Mouse (Mus musculus) midbrain, embryonic 16.5 days (tissue): Measurements from ENCODE around the gene Scn4b. TPM values are rescaled to one million over a fixed set of nuclear protein-coding genes. Genes with fewer than 3 reads are reported as not detected.

ENCODE experiments used
- ATAC-seq: fragments of 200-750 bp; cut with Nextera tagmentation; 2 replicates; pipeline ENCODE4 v1.8.0; 2017; ENCODE audit warnings: moderate TSS enrichment
- H3K27ac ChIP-seq: fragments of 300-500 bp; sonication (generic); 2 replicates; pipeline ENCODE4 v1.5.1; 2014; ENCODE audit warnings: mild to moderate bottlenecking, low read length, mixed read lengths
- H3K27me3 ChIP-seq: fragments of 300-500 bp; sonication (generic); 2 replicates; pipeline ENCODE4 v1.6.1; 2014; ENCODE audit warnings: low read depth, low read length, mixed read lengths; ENCODE audit not compliant: control insufficient read depth, insufficient read depth
- H3K36me3 ChIP-seq: fragments of 300-500 bp; sonication (generic); 2 replicates; pipeline ENCODE4 v1.6.1; 2014; ENCODE audit warnings: mild to moderate bottlenecking, low read length, moderate library complexity, mixed read lengths; ENCODE audit not compliant: control insufficient read depth, insufficient read depth
- H3K4me1 ChIP-seq: fragments of 300-500 bp; sonication (generic); 2 replicates; pipeline ENCODE4 v1.6.1; 2014; ENCODE audit warnings: mild to moderate bottlenecking, low read length, mixed read lengths; ENCODE audit not compliant: control insufficient read depth, insufficient read depth
- H3K4me2 ChIP-seq: fragments of 300-500 bp; sonication (generic); 2 replicates; pipeline ENCODE4 v1.6.1; 2014; ENCODE audit warnings: mild to moderate bottlenecking, low read length, mixed read lengths
- H3K4me3 ChIP-seq: fragments of 300-500 bp; sonication (generic); 2 replicates; pipeline ENCODE4 v1.5.1; 2014; ENCODE audit warnings: low read depth, mild to moderate bottlenecking, low read length, moderate library complexity, mixed read lengths
- H3K9ac ChIP-seq: fragments of 300-500 bp; sonication (generic); 2 replicates; pipeline ENCODE4 v1.6.1; 2014; ENCODE audit warnings: low read depth, low read length, mixed read lengths
- H3K9me3 ChIP-seq: fragments of 300-500 bp; sonication (generic); replicated peaks from 2 replicates; pipeline ENCODE4 v1.6.1; 2014; ENCODE audit warnings: mild to moderate bottlenecking, low read length, mixed read lengths; ENCODE audit not compliant: control insufficient read depth, poor library complexity, severe bottlenecking
- WGBS: fragments of 180-500 bp; shearing (Covaris S2); extraction: QIAGEN DNeasy Blood & Tissue Kit; methylation state at CpG from one replicate; pipeline ENCODE4 v1.1.7; 2014; 5-methylcytosine and 5-hydroxymethylcytosine counted together
- polyA plus RNA-seq: library from polyadenylated mRNA; unstranded; fragments of >200 nt; fragmentation: Nextera tagmentation; extraction: Ambion mirVana; gene quantifications from 2 replicates; pipeline ENCODE4 v1.2.1, GENCODE M21; 2015

The Scn4b gene
- 0.28 and 0.31 TPM in 2 replicates for polyA plus RNA-seq

- Histone ChIP-seq H3K4me1 (peaks cover 12% of the 10 kb centered on the region), H3K4me2 (peak within 1 kb of the TSS; percentile 91), H3K27me3 (peaks cover 62% of the 10 kb centered on the region), H3K9ac (peak within 1 kb of the TSS; percentile 57), H3K36me3 (no peaks in the 10 kb centered on the region), H3K9me3 (no peaks in the 10 kb centered on the region), H3K27ac (no peak within 1 kb of the TSS), H3K4me3 (peak within 1 kb of the TSS; percentile 48)
- peak; percentile 70; the same call in 1 of the 2 replicates for ATAC-seq
- WGBS, result 1% methylated on average over 73 of the region's 76 CpGs
Observed at GRCm38 (mm10) chr9:45138191-45139032, at the start of gene Scn4b. Scn4b (plus strand) TSS chr9:45138395.

- no peak overlapping the region for H3K27ac ChIP-seq
- no peaks in the 10 kb centered on the region for H3K4me1 ChIP-seq
- H3K9me3 ChIP-seq, result no peaks in the 10 kb centered on the region
- H3K36me3 ChIP-seq, result no peaks in the 10 kb centered on the region
- no peak for ATAC-seq
- WGBS, result 52% methylated on average over 3 of the region's 3 CpGs
- no peaks in the 10 kb centered on the region for H3K27me3 ChIP-seq
- no peak overlapping the region for H3K4me2 ChIP-seq
- no peak overlapping the region for H3K9ac ChIP-seq
- H3K4me3 ChIP-seq, result no peak overlapping the region
Observed at GRCm38 (mm10) chr9:45090811-45091210, 47.4 kb upstream of the Scn4b start.

GRCm38 (mm10) chr9:45092641-45093040 lies 45.6 kb upstream of the Scn4b start:
- no peak overlapping the region for H3K4me3 ChIP-seq
- H3K9ac ChIP-seq, result no peak overlapping the region
- no peaks in the 10 kb centered on the region for H3K4me1 ChIP-seq
- H3K36me3 ChIP-seq, result no peaks in the 10 kb centered on the region
- H3K9me3 ChIP-seq, result no peaks in the 10 kb centered on the region
- 69% methylated on average over 4 of the region's 4 CpGs for WGBS
- H3K4me2 ChIP-seq, result no peak overlapping the region
- no peak overlapping the region for H3K27ac ChIP-seq
- ATAC-seq, result no peak
- H3K27me3 ChIP-seq, result no peaks in the 10 kb centered on the region

GRCm38 (mm10) chr9:45095149-45095937 lies 42.9 kb upstream of the Scn4b start:
- WGBS, result 80% methylated on average over 6 of the region's 6 CpGs
- Histone ChIP-seq H3K4me2 (no peak overlapping the region), H3K4me1 (no peaks in the 10 kb centered on the region), H3K9me3 (no peaks in the 10 kb centered on the region), H3K9ac (no peak overlapping the region), H3K27ac (no peak overlapping the region), H3K27me3 (no peaks in the 10 kb centered on the region), H3K36me3 (no peaks in the 10 kb centered on the region), H3K4me3 (no peak overlapping the region)
- ATAC-seq, result no peak

DNA sequence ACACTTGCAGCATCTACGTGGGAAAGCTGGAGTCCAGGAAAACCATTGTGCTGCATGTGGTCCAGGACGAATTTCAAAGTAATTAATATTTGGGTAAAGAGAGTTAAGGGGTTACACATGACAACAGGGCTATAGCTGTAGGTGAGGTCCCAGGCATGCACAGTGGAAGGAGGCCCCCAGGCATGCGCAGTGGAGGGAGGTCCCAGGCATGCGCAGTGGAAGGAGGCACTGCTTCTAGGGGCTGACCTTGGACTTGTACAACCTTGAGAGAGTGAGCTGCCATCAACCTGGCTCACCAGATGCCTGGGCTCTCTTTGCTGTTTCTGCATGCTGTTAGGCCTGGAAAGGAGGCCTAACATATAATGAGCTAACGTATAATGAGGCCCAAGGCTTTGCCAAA lies 40.3 kb upstream of the Scn4b start:
- Histone ChIP-seq H3K9me3 (no peaks in the 10 kb centered on the region), H3K27ac (no peak overlapping the region), H3K36me3 (no peaks in the 10 kb centered on the region), H3K4me2 (no peak overlapping the region), H3K9ac (no peak overlapping the region), H3K4me1 (no peaks in the 10 kb centered on the region), H3K4me3 (no peak overlapping the region), H3K27me3 (no peaks in the 10 kb centered on the region)
- no peak for ATAC-seq
- 80% methylated on average over 5 of the region's 5 CpGs for WGBS

DNA sequence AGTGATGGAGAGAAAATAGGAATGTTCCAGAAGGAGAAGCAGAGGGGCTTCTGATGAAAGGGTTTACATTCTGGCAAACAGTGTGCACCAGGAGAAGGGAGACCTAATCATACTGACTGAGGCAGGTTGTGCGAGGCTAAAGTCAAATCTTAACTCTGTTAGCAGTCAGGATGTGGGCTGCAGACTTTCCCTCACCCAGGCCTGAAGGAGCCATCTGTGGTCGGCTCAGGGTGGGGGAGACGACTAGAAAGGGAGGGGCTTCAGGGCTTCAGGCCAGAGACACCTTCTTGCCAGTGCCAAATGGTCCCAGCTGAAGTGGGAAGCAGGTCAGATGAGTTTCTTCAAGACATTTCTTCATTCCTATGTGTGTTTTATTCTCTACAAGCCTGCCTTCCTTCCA lies 39.8 kb upstream of the Scn4b start:
- Histone ChIP-seq H3K4me1 (no peaks in the 10 kb centered on the region), H3K27ac (no peak overlapping the region), H3K9ac (no peak overlapping the region), H3K4me2 (no peak overlapping the region), H3K4me3 (no peak overlapping the region), H3K9me3 (no peaks in the 10 kb centered on the region), H3K36me3 (no peaks in the 10 kb centered on the region), H3K27me3 (no peaks in the 10 kb centered on the region)
- no peak for ATAC-seq
- 54% methylated on average over 3 of the region's 3 CpGs for WGBS

DNA sequence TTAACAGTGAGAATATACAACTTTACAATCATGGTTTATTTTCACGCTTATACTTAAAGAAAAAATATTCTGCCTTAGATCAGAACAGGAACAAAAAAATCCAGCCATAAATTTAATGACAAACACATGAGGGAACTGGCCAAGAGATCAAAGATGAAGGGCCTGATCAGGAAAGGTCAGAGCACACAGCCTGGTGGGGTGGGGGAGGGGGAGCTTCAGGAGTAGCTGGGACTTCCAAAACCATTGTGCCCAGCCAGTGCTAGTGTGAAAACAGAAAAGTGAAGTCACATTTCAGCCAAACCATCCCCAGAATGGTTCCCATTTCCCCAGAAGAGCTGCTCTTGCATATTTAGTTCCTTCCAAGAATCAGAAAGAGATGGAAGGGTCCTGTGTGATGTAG lies 35.7 kb upstream of the Scn4b start:
- no peak overlapping the region for H3K4me3 ChIP-seq
- H3K27me3 ChIP-seq, result no peaks in the 10 kb centered on the region
- no peaks in the 10 kb centered on the region for H3K36me3 ChIP-seq
- no peak for ATAC-seq
- no peaks in the 10 kb centered on the region for H3K9me3 ChIP-seq
- H3K27ac ChIP-seq, result no peak overlapping the region
- H3K4me2 ChIP-seq, result no peak overlapping the region
- H3K9ac ChIP-seq, result no peak overlapping the region
- H3K4me1 ChIP-seq, result no peaks in the 10 kb centered on the region
- 97% methylated on average over 1 of the region's 1 CpGs for WGBS

- Histone ChIP-seq H3K9ac (no peak overlapping the region), H3K27me3 (no peaks in the 10 kb centered on the region), H3K27ac (no peak overlapping the region), H3K4me2 (no peak overlapping the region), H3K4me1 (no peaks in the 10 kb centered on the region), H3K4me3 (no peak overlapping the region), H3K9me3 (no peaks in the 10 kb centered on the region), H3K36me3 (no peaks in the 10 kb centered on the region)
- 69% methylated on average over 11 of the region's 11 CpGs for WGBS
- ATAC-seq, result no peak
Observed at GRCm38 (mm10) chr9:45103211-45103979, 34.8 kb upstream of the Scn4b start.
